Mouse (Mus musculus): ENCODE measurements around the gene Retreg1. TPM values are rescaled to one million over a fixed set of nuclear protein-coding genes. Genes with fewer than 3 reads are reported as not detected.

Gene Retreg1
- polyA plus RNA-seq (2016; fragmentation: Nextera tagmentation; extraction: Ambion mirVana), result 1.0 and 1.1 TPM in 2 replicates

GRCm38 (mm10) chr15:25843086-25843991 is at the start of gene Retreg1:
Gene Retreg1 (plus strand): TSS chr15:25843180.
- Histone ChIP-seq H3K36me3 (no peaks in the 10 kb centered on the region), H3K4me1 (peaks cover 12% of the 10 kb centered on the region), H3K9ac (peak within 1 kb of the TSS; percentile 39; the same call in 1 of the 2 replicates), H3K4me2 (peak within 1 kb of the TSS; percentile 78), H3K27ac (no peak within 1 kb of the TSS), H3K4me3 (peak within 1 kb of the TSS; percentile 60), H3K9me3 (replicated peaks) (no peaks in the 10 kb centered on the region), H3K27me3 (replicated peaks) (peaks cover 45% of the 10 kb centered on the region)
- peak; percentile 78 for ATAC-seq
- 2% methylated on average over 54 of the region's 72 CpGs for WGBS (ENCODE audit: insufficient replicate concordance)

- WGBS (ENCODE audit: insufficient replicate concordance), result 74% methylated on average over 8 of the region's 8 CpGs
- no peaks in the 10 kb centered on the region for H3K4me1 ChIP-seq
- no peak overlapping the region for H3K27ac ChIP-seq
- ATAC-seq, result no peak
- H3K27me3 ChIP-seq (replicated peaks), result no peaks in the 10 kb centered on the region
- H3K4me2 ChIP-seq, result no peak overlapping the region
- H3K4me3 ChIP-seq, result no peak overlapping the region
- H3K9me3 ChIP-seq (replicated peaks), result no peaks in the 10 kb centered on the region
- H3K9ac ChIP-seq, result no peak overlapping the region
- peaks cover 53% of the 10 kb centered on the region for H3K36me3 ChIP-seq
Observed at GRCm38 (mm10) chr15:25794123-25794522, 48.9 kb upstream of the Retreg1 start.

- Histone ChIP-seq H3K27me3 (replicated peaks) (no peaks in the 10 kb centered on the region), H3K9me3 (replicated peaks) (no peaks in the 10 kb centered on the region), H3K4me2 (no peak overlapping the region), H3K36me3 (peaks cover 57% of the 10 kb centered on the region), H3K4me1 (no peaks in the 10 kb centered on the region), H3K4me3 (no peak overlapping the region), H3K9ac (no peak overlapping the region), H3K27ac (no peak overlapping the region)
- no peak for ATAC-seq
- 77% methylated on average over 9 of the region's 9 CpGs for WGBS (ENCODE audit: insufficient replicate concordance)
Observed at GRCm38 (mm10) chr15:25795496-25795895, 47.5 kb upstream of the Retreg1 start.

GRCm38 (mm10) chr15:25796353-25796752 is 46.6 kb upstream of the Retreg1 start:
- Histone ChIP-seq H3K4me3 (no peak overlapping the region), H3K27me3 (replicated peaks) (no peaks in the 10 kb centered on the region), H3K27ac (no peak overlapping the region), H3K4me1 (no peaks in the 10 kb centered on the region), H3K9me3 (replicated peaks) (no peaks in the 10 kb centered on the region), H3K9ac (no peak overlapping the region), H3K36me3 (peaks cover 62% of the 10 kb centered on the region), H3K4me2 (no peak overlapping the region)
- 39% methylated on average over 3 of the region's 3 CpGs for WGBS (ENCODE audit: insufficient replicate concordance)
- no peak for ATAC-seq

- Histone ChIP-seq H3K4me1 (no peaks in the 10 kb centered on the region), H3K4me3 (no peak overlapping the region), H3K27ac (no peak overlapping the region), H3K9ac (no peak overlapping the region), H3K4me2 (no peak overlapping the region), H3K9me3 (replicated peaks) (no peaks in the 10 kb centered on the region), H3K36me3 (peaks cover 64% of the 10 kb centered on the region), H3K27me3 (replicated peaks) (no peaks in the 10 kb centered on the region)
- WGBS (ENCODE audit: insufficient replicate concordance), result 70% methylated on average over 8 of the region's 8 CpGs
- ATAC-seq, result no peak
Observed at GRCm38 (mm10) chr15:25797179-25797578, 45.8 kb upstream of the Retreg1 start.

- WGBS (ENCODE audit: insufficient replicate concordance), result 82% methylated on average over 1 of the region's 1 CpGs
- ATAC-seq, result no peak
Observed at GRCm38 (mm10) chr15:25797888-25798287, 45.1 kb upstream of the Retreg1 start.

GRCm38 (mm10) chr15:25801726-25802125 is 41.3 kb upstream of the Retreg1 start:
- peaks cover 61% of the 10 kb centered on the region for H3K36me3 ChIP-seq
- no peak for ATAC-seq
- H3K9ac ChIP-seq, result no peak overlapping the region
- no peaks in the 10 kb centered on the region for H3K9me3 ChIP-seq (replicated peaks)
- WGBS (ENCODE audit: insufficient replicate concordance), result 73% methylated on average over 5 of the region's 5 CpGs
- no peaks in the 10 kb centered on the region for H3K27me3 ChIP-seq (replicated peaks)
- no peak overlapping the region for H3K27ac ChIP-seq
- no peak overlapping the region for H3K4me3 ChIP-seq
- no peak overlapping the region for H3K4me2 ChIP-seq
- no peaks in the 10 kb centered on the region for H3K4me1 ChIP-seq

More at GRCm38 (mm10) chr15:25797888-25798287, 45.1 kb upstream of the Retreg1 start:
- H3K9me3 ChIP-seq (replicated peaks), result no peaks in the 10 kb centered on the region
- no peak overlapping the region for H3K9ac ChIP-seq
- peaks cover 60% of the 10 kb centered on the region for H3K36me3 ChIP-seq
- no peak overlapping the region for H3K4me3 ChIP-seq
- no peaks in the 10 kb centered on the region for H3K27me3 ChIP-seq (replicated peaks)
- H3K4me1 ChIP-seq, result no peaks in the 10 kb centered on the region
- H3K4me2 ChIP-seq, result no peak overlapping the region
- H3K27ac ChIP-seq, result no peak overlapping the region

- Histone ChIP-seq H3K4me2 (no peak overlapping the region), H3K27me3 (replicated peaks) (no peaks in the 10 kb centered on the region), H3K4me1 (no peaks in the 10 kb centered on the region), H3K9me3 (replicated peaks) (no peaks in the 10 kb centered on the region), H3K36me3 (peaks cover 61% of the 10 kb centered on the region), H3K9ac (no peak overlapping the region), H3K4me3 (no peak overlapping the region), H3K27ac (no peak overlapping the region)
- WGBS (ENCODE audit: insufficient replicate concordance), result 71% methylated on average over 8 of the region's 8 CpGs
- ATAC-seq, result no peak
Observed at GRCm38 (mm10) chr15:25802194-25802593, 40.8 kb upstream of the Retreg1 start.

- H3K36me3 ChIP-seq, result peaks cover 66% of the 10 kb centered on the region
- no peaks in the 10 kb centered on the region for H3K27me3 ChIP-seq (replicated peaks)
- H3K4me2 ChIP-seq, result no peak overlapping the region
- H3K9me3 ChIP-seq (replicated peaks), result no peaks in the 10 kb centered on the region
- no peak overlapping the region for H3K9ac ChIP-seq
- no peak for ATAC-seq
- WGBS (ENCODE audit: insufficient replicate concordance), result 83% methylated on average over 15 of the region's 15 CpGs
- H3K4me3 ChIP-seq, result no peak overlapping the region
- H3K27ac ChIP-seq, result no peak overlapping the region
- H3K4me1 ChIP-seq, result no peaks in the 10 kb centered on the region
Observed at GRCm38 (mm10) chr15:25803111-25803510, 39.9 kb upstream of the Retreg1 start.

GRCm38 (mm10) chr15:25805336-25806110 is 37.5 kb upstream of the Retreg1 start:
- 0 out of 2 replicates have a peak, but pooled peaks have one; percentile 29 for ATAC-seq
- H3K4me3 ChIP-seq, result no peak overlapping the region
- no peaks in the 10 kb centered on the region for H3K4me1 ChIP-seq
- H3K9me3 ChIP-seq (replicated peaks), result no peaks in the 10 kb centered on the region
- no peak overlapping the region for H3K9ac ChIP-seq
- no peak overlapping the region for H3K4me2 ChIP-seq
- H3K27me3 ChIP-seq (replicated peaks), result no peaks in the 10 kb centered on the region
- H3K27ac ChIP-seq, result no peak overlapping the region
- H3K36me3 ChIP-seq, result peaks cover 70% of the 10 kb centered on the region
- 73% methylated on average over 21 of the region's 21 CpGs for WGBS (ENCODE audit: insufficient replicate concordance)

GRCm38 (mm10) chr15:25806363-25806762 is 36.6 kb upstream of the Retreg1 start:
- Histone ChIP-seq H3K4me1 (no peaks in the 10 kb centered on the region), H3K4me2 (no peak overlapping the region), H3K36me3 (peaks cover 69% of the 10 kb centered on the region), H3K9me3 (replicated peaks) (no peaks in the 10 kb centered on the region), H3K27ac (no peak overlapping the region), H3K27me3 (replicated peaks) (no peaks in the 10 kb centered on the region), H3K9ac (no peak overlapping the region), H3K4me3 (no peak overlapping the region)
- no peak for ATAC-seq
- 88% methylated on average over 17 of the region's 17 CpGs for WGBS (ENCODE audit: insufficient replicate concordance)

GRCm38 (mm10) chr15:25806878-25807277 is 36.1 kb upstream of the Retreg1 start:
- Histone ChIP-seq H3K4me2 (no peak overlapping the region), H3K4me1 (no peaks in the 10 kb centered on the region), H3K27ac (no peak overlapping the region), H3K9me3 (replicated peaks) (no peaks in the 10 kb centered on the region), H3K27me3 (replicated peaks) (no peaks in the 10 kb centered on the region), H3K36me3 (peaks cover 67% of the 10 kb centered on the region), H3K4me3 (no peak overlapping the region), H3K9ac (no peak overlapping the region)
- ATAC-seq, result no peak
- 82% methylated on average over 9 of the region's 9 CpGs for WGBS (ENCODE audit: insufficient replicate concordance)
